Mouse (Mus musculus): ENCODE data around the gene Fsd1.

DNA sequence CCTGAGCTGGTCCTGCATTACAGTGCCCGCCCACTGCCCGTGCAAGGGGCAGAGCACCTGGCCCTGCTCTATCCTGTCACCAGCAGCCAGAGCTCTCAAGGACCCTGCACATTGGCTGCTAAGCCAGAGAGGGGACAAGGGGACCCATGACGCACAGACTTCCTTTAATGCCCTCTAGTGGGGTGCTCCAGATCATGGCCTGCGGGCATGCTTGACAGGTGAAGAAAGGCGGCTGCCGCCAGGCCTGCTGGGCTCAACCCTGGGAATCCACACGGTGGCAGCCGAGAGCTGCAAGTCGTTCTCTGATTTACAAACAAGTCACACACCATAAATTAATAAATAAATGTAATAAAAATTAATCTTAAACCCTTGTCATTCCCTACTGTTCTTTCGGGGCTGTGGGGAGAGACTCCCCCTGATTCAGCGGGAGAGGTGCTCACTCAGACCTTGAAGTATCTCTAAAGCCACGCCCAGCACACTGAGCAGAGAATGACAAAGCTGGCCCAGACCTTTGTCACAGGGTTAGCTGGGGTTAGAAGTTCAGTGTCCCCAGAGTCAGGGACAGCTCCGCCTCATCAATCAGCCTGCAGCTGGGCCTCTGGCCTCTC is 9.9 kb upstream of the Fsd1 start:
- no peak for TF ChIP-seq POLR2AphosphoS5 (IDR thresholded peaks at IDR 0.05; ENCODE audit: insufficient replicate concordance, low read depth, low read length)
- peak; percentile 44; the same call in 1 of the 2 replicates for TF ChIP-seq CTCF (IDR thresholded peaks at IDR 0.05; ENCODE audit: low read depth, low read length)
- no peak for TF ChIP-seq GATA1 (IDR thresholded peaks at IDR 0.05; ENCODE audit: borderline replicate concordance, low read length)
- TF ChIP-seq TAL1 (conservative IDR thresholded peaks at IDR 0.05; ENCODE audit: low read depth, low read length), result no peak
- TF ChIP-seq GATA2 (IDR thresholded peaks at IDR 0.05; ENCODE audit: borderline replicate concordance, low read depth, low read length), result no peak
